Mouse (Mus musculus) heart, postnatal 14 days (tissue): ENCODE results near the gene Sco1. TPM values are rescaled to one million over a fixed set of nuclear protein-coding genes. Genes with fewer than 3 reads are reported as not detected.

Experiments
- DNase-seq, 2 experiments: peaks; one replicate each; pipeline ENCODE4 v3.0.0; 2021 to 2022
- intact Hi-C: fragments of 180-260 bp; cut with DNase I; formaldehyde crosslinking; loops from one replicate; pipeline ENCODE4 v1.15.1; 2025
- microRNA-seq, 2 experiments: library from miRNA; unstranded; fragments of <30 nt; microRNA quantifications; one replicate each; pipeline ENCODE4 v1.2.0; 2021 to 2022
- total RNA-seq, 2 experiments: library from RNA; stranded (reverse); gene quantifications; 2 replicates each; pipeline ENCODE4 v1.2.3; 2021

Sco1 gene
- total RNA-seq, 2 experiments from 2014 or later = 17.3 to 17.9 TPM

DNA sequence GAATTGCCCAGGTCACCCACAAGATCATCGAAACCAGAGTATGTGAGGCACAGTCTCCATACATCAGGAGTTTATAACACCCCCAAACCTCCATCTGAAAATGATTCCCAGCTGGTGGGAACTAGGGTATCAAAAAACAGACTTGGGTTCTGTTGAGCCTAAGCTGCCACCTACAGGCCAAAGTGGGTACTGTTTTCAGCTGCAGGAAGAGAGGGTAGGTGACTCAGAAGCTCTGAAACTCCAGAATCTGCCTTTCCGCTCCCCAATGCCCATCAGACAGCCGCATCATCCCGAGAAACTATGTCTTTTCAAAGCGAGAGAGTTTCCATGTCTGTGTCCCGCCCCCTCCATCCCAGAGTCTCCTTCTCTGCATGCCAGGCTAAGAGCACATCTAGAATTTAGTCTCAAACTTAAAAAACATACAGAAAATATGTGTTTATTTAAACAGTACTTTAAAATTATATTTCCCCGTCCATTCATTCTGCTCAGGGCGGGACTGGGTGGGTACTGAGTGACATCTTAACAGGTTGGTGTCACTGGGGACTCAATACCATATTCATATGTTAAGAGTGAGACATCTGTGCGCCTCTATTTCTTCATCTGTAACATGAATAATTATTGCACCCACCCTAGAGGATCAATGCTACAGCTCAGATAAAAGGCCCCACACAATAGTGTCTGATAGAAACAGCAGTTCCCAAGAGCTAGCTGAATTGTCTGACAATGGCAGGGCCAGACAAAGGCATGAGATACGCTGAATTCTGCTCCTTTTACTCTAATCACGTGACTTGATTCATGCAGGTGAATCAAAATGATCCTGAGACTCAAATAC lies 59.8 kb downstream of the Sco1 start:
- peak; percentile 58 to 80 for DNase-seq
- intact Hi-C loops = loop anchor here (2.0 to 10.0 kb wide), 2 partner anchors 125 to 563 kb away; no protein-coding TSS in a partner anchor

DNA sequence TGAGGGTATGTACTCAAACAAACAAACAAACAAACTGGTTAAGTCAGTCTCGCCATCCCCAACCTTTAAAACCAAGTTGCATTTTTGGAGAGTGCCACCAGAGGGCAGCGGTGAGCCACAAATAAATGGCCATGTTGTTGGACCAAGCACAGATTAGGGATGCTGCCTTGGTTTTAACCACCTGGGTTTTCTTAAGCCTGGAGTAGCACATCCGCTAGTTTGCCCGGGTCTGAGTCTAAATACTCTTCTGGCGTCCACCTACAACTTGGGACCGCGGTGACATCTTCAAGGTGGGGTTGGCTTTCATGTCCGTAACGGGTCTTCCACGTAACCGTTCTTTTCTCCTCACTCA lies 60.4 kb downstream of the Sco1 start:
- DNase-seq = peak; percentile 67 to 78
- intact Hi-C loops = loop anchor here (1.0 to 10.0 kb wide), 3 partner anchors 124 to 562 kb away; no protein-coding TSS in a partner anchor

DNA sequence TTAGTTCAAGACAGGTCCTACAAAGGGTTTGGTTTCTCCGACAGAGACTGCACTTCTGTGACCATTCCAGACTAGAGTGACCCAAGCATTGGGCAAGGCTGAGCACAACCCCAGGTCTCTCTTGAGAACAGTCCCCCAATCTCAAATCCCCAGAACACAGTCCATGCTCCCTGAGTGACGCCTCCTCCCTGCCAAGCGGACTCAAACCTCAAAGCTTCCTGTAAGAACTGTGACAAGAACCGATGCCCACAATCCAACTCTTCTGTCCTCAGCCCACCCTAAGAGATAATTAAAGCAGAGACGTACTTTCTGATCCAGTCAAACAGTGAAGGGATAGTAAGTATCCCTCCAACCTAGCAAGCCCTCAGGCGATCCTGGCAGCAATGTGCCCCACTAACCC lies 60.9 kb downstream of the Sco1 start:
- no peak for DNase-seq

DNA sequence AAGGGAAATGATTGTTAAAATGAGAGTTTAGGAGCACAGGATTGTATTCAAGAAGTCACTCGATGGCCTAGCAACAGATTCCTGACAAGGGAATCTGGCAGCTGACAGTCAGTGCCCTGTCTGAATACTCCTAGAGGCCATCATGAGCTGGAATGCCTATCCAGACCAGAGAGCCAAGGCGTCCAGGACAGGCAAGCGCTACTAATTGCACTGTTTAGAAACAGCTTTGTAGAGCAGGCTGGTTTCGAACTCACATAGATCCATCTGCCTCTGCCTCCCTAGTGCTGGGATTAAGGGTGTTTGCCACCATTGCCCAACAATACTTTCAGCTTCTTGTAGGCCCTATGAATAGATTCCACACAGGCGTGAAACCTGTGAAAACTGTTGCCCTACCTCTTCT lies 61.8 kb downstream of the Sco1 start:
- no peak for DNase-seq
- intact Hi-C loops = loop anchor here (10.0 kb wide), 1 partner anchor 561 kb away; no protein-coding TSS in a partner anchor

More for the DNA sequence above, 60.9 kb downstream of the Sco1 start:
- intact Hi-C loops = loop anchor here (1.0 to 10.0 kb wide), 3 partner anchors 123 to 561 kb away; no protein-coding TSS in a partner anchor

DNA sequence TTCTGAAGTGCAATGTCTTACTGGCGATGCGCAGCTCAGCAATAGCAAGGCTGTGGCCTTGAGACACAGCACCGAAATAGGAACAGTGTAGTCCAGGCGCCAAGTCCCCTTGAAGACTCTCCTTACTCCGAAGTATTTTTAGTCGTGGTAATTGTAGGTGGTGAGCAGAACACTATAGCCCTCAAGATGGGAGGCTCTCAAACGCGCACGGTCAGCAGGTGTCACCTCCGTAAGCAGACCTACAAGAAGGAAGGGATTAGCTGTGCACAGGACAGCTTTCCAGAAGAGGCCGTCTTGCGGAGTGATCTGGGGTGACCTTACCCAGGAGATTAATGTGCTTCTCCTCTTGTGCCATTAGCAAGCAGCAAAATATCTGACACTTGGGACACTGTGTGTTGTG lies 62.4 kb downstream of the Sco1 start:
- DNase-seq = no peak
- intact Hi-C loops = loop anchor here (10.0 kb wide), 1 partner anchor 560 kb away; no protein-coding TSS in a partner anchor

Small RNA genes lying within 50 kb of the gene (microRNA-seq; reads per million reads assigned to microRNA genes)
- 0 reads per million in 2 experiments for gene Mir6923

Other genes starting within 250 kb of the Sco1 start
- gene Pirt, start 140.7 kb upstream of the Sco1 start, total RNA-seq = 10 to 100 TPM; 18.1 to 19.2 TPM
- not detected for gene Tmem238l, start 96.0 kb upstream of the Sco1 start, total RNA-seq
- gene Tmem220, start 27.5 kb upstream of the Sco1 start, total RNA-seq = 1 to 10 TPM; 1.3 to 1.4 TPM
- 10 to 100 TPM; 13.8 to 15.9 TPM for gene Adprm, start 76 bp upstream of the Sco1 start, total RNA-seq
- not detected for gene Myh3, start 25.6 kb downstream of the Sco1 start, total RNA-seq
- gene Myh2, start 118.4 kb downstream of the Sco1 start, total RNA-seq = not detected
- gene Myh1, start 147.4 kb downstream of the Sco1 start, total RNA-seq = not detected
- gene Myh4, start 185.4 kb downstream of the Sco1 start, total RNA-seq = not detected
- gene Myh8, start 224.5 kb downstream of the Sco1 start, total RNA-seq = under 1 TPM; 0.07 to 0.10 TPM